Mouse (Mus musculus): ENCODE data around the gene Ulk2.
A peak's percentile ranks its signal among the peaks of the same experiment; 100 is the strongest.
"Not testable (repeated sequence)": the region's sequence is repeated elsewhere in the genome, so short reads cannot be mapped to it uniquely, and the experiment has no call there.

Ulk2 gene

DNA sequence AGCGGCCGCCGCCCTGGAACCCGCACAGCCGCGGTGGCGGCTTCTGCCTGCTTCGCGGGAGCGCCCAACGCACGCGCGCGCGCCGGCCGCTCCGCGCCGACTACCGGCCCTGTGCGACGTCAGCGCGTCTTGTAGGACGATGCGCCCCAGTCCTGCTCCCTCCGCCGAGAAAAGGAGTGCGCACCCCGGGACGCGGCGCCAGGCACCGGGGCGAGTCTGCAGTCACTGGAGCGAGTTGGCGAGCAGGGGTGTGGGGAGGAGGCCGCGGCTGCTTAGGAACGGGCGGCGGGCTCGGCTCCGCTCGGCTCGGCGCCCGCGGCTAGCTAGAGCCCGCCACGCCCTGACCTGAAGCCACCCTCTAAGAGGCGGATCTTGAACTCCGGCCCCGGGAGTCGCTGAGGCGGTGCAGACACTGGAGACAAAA, at the start of gene Ulk2:
Gene Ulk2 (minus strand): TSS at position 86 of the 424 bp plus-strand sequence.
- DNase-seq: peak; percentile 90

DNA sequence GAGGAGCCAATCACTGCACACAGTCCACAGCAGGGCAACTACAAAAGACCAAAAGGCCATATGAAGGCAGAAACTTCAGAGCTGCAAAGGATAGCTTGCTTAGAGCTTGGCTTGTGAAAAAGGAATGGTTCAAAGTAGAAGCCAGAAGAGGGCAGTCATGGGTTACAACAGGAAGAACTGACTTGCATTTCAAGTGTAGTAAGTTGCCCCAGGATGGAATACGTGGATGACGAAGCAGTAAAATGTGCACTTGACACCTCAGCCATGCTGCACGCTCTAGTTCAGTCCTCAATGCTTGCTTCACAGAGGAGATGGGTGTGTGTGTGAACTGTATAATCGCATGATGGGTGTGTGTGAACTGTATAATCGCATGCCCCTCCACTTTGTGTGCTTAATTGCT, 27.3 kb upstream of the Ulk2 start:
- no peak for DNase-seq

DNA sequence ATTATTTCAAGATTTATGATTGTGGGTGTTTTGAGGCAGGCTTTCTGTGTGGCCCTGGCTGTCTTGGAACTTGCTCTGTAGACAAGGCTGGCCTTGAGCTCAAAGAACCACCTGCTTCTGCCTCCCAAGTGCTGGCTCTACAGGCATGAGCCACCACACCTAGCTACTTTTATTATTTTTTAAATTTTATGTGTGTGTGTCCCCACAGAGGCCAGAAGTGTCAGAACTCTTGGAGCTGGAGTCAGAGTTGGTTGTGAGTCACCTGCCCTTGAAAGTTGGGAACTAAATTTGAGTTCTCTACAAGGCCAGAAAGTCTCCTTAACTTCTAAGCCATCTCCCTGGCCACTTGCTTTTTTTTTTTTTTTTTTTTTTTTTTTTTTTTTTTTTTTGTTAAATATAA, 25.0 kb upstream of the Ulk2 start:
- no peak for DNase-seq

DNA sequence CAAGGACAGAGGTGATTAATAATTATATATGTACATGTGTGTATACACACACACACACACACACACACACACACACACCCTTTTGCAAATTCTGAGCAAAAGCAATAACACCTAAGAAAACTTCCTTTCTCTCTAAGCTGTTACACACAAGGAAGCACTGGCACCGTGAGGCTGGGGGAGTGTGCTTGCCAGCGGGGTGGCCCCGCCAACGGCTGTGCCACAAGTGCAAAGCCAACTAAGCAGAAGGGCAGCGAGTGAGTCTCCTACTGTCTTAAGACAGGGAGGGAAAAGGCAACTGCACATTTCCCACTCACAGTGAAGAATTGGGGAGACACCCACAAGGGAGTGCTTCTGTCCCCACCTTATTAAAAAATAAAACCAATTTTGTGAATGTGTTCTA, 17.0 kb upstream of the Ulk2 start:
- no peak for DNase-seq

DNA sequence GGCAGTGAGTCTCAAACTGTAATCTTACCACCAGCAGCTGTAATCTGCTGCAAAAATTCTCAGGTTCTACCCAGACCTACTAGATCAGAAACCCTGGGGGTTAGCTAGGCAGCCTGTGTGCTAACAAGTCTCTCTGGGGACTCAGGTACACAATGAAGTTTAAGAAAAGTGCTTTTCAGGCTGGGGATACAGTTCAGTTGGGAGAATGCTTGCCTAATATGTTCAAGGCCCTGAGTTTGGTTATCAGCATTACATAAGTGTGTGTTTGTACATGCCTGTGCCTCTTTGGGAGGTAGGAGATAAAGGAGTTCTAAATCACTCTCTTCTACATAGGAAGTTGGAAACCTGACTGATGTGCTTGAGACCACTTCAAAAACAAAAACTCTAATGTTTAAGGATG, 12.0 kb upstream of the Ulk2 start:
- no peak for DNase-seq

DNA sequence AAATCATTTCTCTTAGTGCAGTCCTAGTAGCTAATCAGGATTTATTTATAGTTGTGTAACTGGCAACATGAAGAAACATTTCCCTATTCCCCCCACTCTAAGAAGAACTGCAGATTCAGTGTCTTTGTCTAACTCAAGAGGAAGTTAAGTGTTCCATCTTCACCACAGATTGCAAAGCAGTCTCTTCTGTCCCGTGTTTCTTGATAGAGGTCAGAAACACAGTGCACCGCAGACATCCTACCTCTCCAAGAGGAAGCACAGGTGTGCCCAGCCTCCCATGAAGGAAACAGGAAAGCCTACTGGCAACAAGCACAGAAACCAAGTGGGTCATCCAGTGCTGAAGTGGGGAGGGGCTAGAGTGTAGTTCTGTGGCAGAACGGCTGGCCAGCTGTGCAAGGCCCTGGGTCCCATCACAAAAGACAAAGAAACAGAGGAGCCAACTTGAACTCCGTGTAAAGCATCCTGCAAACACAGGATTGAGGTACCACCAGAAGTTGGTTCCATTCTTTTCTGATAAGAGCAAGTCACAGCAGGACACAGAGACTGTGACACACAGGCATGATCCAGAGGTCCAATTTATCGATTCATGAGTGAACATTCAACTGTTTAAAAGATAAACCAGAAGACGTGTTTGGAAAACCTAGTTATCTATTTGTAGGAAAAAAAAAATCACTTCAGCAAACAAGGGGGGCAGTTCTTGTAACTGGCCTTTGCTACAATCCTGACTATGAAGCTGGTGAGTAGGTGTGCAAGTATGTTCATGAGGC, 7.1 kb upstream of the Ulk2 start:
- DNase-seq: no peak

DNA sequence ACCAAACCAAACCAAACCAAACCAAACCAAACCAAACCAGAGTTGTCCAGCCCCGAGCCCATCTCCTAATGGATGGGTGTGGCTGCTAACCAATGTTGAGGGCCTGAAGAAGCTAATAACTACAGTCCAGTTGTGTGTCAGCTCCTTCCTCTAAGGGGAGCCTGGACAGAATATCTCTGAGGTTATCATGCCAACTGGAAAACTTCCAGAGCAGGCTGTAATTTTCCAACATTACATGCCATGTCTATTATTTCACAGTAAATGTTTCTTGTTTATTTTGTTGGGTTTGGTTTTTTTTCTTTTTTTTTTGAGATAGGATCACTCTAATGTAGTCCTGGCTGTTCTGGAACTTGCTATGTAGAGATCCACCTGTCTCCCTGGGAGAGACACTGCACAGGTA, 4.4 kb upstream of the Ulk2 start:
- DNase-seq: no peak

DNA sequence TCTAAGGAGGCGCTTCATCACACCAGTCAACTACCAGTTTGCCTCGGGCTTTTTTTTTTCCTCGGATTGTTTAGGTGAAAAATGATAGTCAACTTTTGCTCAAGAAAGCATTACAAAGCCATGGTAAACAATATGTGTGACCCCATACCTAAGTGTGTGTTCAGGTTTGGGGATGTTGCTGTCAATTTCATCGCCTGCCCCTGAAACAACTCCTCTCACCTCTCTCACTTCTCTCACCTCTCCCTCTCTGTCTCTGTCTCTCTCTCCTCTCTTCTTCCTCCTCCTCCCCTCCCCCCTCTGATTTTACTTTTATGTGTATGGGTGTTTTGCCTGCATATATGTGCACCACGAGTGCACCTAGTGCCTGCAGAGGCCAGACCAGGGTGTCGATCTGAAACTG, 666 bp upstream of the Ulk2 start:
- no peak for DNase-seq

DNA sequence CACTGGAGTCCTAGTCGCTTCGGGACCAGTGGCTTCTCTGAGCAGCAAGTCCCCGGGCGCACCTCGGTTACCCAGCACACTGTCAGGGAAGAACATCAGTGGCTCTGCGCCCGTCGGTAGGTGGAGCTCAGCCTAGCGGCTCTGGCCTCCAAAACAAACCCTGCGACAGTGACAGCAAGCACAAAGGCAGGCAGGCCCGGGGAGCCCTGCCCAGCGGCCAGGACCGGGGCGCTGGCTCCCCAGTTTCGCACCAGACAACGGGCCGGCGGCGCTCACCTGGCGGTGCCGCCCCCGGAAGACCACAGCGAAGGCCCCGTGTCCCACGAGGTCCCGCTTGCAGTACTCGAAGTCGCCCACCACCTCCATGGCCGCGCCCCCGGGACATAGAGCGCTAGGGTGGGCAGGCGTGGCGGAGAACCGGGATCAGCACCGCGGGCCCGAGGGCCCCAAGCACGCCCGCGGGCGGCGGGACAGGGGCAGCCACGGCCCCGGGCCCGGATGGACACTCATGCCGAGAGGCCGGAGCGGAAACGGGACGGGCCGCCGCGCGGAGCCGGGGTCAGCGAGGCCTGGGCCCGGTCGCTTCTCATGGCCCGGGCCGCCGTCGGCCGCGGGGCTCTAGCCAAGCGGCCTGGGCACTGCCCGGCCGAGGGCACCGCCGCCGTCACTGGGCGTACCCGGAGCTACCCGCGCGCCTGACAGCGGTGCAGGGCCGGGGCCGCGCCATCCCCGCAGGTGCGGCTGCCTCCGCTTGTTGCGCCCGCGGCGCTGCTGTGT, 474 bp downstream of the Ulk2 start:
- peak; percentile 76 for DNase-seq

DNA sequence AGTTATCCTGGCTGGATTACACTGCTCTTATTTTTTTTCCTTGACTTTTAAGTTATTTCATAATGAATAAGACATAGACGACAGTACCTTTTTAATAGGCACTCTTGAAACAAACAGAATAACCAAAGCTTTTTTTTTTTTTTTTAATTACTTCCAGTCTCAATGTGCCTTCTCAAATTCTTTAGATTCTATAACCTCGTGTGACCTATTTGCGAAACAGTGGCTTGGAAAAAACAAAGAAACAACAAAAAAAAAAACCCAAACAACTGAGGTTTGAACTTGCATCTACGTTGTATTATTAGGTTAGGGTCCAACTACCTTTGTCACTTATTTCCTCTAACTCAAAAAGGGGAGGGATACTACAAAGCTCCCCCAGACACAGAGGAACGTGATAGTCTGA, 1.2 kb downstream of the Ulk2 start:
- no peak for DNase-seq

DNA sequence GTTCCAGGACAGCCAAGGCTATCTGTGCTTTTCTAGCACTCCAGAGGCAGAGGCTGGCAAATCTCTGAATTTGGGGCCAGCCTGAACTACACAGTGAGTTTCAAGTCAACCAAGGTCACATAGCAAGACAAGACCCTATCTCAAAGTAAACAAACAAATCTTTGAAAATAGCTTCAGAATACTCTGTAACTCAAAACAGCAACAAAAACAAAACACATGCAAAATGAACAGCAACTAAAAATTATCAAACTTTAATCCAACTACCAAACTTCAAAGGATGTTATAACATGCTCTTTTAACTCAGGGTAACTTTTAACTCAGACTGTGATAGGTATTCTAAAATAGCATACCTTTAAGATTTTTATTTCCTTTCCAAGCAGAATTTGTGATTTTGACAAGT, 2.0 kb downstream of the Ulk2 start:
- DNase-seq: no peak

DNA sequence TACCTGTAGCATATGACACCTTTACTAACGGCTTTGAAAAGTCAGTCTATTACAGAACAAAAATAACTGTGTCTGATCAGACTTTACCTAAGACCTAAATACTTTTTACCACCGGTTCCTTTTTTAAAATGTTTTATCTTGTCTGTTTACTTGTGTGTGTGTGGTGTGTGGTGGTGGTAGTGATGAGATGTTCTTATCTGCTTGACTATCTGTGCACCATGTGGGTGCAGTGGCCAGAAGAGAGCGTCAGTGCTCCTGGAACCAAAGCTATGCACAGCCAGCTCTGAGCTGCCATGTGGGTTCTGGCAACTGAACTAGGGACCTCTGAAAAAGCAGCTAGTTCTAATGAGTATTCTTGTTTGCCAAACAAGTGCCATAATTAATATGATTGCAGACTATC, 3.7 kb downstream of the Ulk2 start:
- DNase-seq: no peak

DNA sequence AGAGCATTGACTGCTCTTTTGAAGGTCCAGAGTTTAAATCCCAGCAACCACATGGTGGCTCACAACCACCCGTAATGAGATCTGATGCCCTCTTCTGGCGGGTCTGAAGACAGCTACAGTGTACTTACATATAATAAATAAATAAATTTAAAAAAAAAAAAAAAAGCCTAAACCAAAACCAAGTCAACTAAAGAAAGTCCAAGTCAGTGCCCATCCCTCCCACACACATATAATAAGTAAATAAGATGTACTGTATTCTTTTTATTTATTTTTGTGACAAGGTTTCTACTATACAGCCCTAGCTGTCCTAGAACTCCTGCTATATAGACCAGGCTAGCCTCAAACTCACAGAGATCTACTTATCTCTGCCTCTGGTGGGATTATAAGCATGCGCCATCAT, 14.2 kb downstream of the Ulk2 start:
- not testable (repeated sequence) for DNase-seq

DNA sequence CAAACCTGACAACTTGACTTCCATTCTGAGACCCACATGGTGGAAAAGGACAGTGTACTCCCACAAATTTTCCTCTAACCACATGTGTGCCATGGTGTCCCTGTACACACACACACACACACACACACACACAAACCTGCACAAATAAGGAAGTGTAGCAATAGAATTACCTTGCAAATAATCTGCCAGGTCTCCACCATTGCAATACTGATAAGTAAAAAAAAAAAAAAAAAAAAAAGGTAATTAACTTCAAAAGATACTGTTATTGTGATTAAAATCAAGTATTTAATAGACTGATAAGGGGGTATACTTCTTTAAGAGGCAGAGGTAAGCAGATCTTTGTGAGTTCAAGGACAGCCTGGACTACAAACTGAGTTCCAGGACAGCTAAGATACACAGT, 14.9 kb downstream of the Ulk2 start:
- no peak for DNase-seq

DNA sequence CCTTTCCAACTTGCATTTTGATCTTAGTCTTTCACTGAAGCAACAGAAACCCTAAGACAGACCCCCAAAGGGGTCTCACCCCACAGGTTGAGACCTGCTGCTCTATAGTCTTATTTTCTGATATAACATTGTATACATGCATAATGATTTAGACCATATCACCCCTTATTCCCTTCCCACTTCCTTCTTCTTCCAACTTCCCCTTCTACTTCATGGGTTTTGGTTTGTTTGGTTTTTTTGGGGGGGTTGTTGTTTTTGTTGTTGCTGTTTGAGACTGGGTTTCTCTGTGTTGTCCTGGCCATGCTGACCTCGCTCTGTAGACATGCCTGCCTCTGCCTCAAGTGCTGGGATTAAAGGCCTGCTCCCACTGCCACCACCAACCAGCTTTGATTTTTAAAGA, 15.7 kb downstream of the Ulk2 start:
- DNase-seq: no peak

DNA sequence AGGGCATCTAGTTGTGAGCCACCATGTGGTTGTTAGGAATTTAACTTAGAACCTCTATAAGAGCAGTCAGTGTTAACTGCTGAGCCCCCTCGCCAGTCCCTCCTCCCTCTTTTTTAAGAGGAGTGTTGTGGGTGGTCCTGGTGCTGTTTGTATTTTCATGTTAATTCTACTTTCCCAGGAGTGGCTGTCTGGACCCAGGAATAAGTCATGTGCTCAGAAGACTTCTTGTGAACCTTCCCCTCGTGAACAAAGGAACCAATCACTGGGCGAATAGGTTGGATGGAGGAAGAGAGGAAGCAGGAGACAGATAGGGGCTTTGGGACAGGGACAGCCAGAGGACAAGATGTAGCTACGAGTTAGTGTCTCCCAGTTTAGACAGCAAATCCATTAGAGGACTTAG, 45.1 kb downstream of the Ulk2 start:
- DNase-seq: no peak

DNA sequence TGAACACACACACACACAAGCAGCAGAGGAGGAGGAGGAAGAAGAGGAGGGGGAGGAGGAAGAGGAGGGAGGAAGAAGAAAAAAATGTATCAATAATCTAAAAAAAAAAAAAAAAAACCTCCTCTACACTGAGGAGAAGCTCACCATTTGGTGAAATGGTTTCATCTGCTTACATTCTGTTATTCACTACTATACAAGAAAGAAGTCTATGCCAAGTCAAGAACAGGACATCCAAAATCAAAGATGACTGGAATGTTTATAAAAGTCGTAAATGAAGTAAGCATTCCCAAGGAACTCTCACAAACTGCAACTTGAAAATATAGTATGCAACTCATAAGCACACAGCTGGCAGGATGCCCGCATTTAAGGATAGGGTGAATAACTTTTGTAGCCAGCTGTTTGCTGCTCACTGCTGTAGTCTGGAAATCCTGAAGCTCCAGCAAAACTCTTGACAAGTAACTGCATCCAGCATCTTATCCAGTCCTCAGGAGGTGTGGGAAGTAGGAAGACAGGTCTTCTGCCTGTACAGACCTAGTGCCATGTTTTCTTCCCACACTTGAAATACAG, 46.2 kb downstream of the Ulk2 start:
- DNase-seq: no peak

DNA sequence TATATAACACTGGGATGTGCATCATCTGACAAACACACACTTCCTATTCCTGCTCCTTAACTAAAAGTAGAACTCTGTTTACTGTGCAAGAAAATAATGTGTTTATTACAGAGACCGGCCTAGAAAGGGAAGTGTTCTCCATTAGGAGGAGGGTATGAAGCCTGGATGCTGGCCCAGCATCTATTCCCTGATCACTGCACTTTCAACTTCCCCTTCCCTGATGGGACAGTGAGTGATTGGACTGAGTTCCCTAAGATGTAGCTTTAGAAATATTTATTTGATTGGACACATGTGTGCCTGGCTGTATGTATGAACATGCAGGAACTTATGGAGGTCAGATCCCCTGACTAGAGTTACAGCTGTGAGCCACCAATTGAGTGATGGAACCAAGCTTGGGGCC, 61.4 kb downstream of the Ulk2 start:
- DNase-seq: no peak

DNA sequence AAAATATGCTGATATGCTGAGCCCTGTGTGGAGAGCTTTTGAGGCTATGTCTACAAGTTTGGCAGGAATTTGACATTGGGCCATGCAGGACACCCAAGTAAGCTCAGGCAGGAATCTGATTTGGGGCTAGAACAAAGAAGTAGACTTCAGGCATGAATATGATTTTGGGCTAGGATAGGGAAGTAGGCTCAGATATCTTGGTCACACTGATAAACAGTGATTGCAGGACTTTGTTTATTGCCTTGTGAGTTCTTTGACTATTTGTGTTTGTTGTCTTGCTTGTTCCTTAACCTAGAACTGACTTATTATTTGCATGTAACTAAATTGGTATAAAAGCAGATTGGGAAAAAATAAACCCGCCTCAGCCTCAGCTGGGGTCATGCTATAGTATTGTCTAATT, 66.3 kb downstream of the Ulk2 start:
- DNase-seq: no peak

DNA sequence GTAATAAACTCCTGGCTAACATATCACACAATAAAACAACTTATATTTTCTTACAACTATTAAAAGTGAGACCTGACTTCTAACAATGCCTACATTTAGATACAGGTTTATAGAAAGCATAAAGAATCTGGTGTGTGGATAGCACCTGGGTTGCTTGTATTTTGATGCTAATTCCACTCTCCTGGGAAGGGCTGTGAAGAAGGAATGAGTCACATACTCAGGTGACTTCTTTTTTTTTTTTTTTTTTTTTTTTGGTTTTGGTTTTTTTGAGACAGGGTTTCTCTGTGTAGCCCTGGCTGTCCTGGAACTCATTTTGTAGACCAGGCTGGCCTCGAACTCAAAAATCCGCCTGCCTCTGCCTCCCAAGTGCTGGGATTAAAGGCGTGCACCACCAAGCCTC, 72.3 kb downstream of the Ulk2 start:
- not testable (repeated sequence) for DNase-seq

DNA sequence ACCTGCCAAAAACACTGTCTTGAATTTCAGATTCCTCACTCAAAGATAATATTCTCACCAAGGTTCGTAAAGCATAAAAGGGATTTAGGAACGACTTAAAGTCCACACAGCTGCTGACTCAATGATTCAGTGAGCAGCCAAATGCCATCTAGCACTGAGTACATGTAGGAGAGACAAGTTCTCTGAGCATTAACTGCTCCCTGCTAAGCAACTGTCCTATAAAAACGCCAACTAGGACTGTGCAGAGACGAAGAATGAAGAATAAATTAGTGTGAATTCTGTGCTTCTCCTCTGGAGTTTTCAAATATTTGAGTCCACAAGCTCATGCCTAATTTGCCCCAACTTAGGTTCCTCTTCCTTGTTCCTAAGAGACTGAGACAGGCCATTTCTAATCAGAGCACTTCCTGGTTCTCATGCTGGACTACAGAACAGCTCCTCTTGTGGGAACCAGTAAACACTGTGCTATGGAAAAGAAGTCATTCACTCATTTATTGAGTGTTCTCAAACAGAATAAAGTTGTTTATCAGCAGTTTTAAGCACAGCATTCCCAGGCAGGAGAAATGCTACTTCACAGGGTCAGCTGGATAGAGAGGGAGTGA, 80.2 kb downstream of the Ulk2 start:
- DNase-seq: no peak

DNA sequence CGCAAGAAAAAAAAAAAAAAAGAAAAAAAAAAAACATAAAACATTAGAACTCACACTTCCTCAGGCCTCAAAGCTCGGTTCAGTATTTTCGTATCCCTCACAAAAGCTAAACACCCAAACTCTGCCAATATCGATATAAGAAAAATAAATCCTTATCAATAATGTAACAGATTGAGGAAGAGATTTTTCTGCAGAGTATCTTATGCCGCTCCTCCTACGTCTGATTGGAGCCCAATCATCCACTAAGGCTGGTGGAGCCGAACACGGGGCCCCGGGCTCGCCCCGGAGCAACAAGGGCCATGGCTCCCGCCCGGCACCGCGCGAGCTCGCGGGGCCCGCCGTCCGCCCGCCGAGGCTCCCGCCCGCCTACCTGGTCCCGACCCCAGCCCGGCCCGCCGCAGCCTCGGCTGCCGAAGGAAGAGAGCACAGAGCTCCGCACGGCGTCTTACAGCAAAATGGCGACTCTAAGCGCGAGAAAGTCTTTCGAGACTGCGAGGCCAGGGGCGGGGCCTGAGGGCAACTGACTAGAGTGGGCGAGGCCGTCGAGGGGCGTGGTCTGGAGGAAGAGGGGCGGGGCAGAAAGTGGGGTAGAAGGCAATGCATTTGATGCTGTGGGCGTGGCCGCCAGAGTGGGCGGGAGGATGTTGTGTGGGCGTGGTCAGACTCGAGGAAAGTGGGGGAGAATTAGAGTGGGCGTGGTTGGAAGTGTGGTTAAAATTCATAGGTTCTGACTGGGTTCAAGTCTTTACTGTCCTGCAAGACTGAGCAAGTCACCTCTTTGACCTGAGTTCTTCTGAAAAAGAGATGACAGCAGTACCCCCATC, 93.1 kb downstream of the Ulk2 start, which contains the start of gene Prpsap2:
Gene Prpsap2 (minus strand): TSS at position 505 of the 824 bp plus-strand sequence.
- DNase-seq: peak; percentile 97

DNA sequence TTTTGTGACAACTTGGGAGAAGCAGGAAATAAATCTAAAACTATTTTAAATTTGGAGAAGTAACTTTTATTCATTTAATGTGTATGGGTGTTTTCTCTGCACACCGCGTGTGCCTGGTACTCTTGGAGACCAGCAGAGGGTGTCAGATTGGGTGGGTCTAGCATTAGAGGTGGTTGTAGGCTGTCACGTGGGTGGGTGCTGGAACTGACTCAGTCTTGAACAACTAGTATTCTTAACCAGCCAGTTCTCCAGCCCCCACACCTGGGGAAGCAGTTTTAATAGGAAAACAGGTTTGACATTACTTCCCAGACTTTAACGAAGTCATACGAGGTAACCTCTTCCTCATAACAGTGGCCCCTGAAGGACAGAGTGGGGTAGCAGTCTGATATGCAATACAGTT, 94.4 kb downstream of the Ulk2 start:
- no peak for DNase-seq
